Mouse (Mus musculus) hindbrain, embryonic 10.5 days (tissue): ENCODE results near the gene Foxj2. TPM values are rescaled to one million over a fixed set of nuclear protein-coding genes. Genes with fewer than 3 reads are reported as not detected.

Experiments
- DNase-seq: peaks from one replicate; pipeline ENCODE4 v3.0.0-alpha.2; 2017; ENCODE audit warnings: low spot score
- H3K27ac ChIP-seq: fragments of 300-500 bp; sonication (generic); 2 replicates; pipeline ENCODE4 v1.5.1; 2016; ENCODE audit warnings: mild to moderate bottlenecking, moderate library complexity
- H3K27me3 ChIP-seq: fragments of 300-500 bp; sonication (generic); 2 replicates; pipeline ENCODE4 v1.6.1; 2016; ENCODE audit warnings: mild to moderate bottlenecking; ENCODE audit not compliant: poor library complexity, insufficient read depth, severe bottlenecking
- H3K36me3 ChIP-seq: fragments of 300-500 bp; sonication (generic); 2 replicates; pipeline ENCODE4 v1.6.1; 2016; ENCODE audit warnings: mild to moderate bottlenecking, moderate library complexity
- H3K4me1 ChIP-seq: fragments of 300-500 bp; sonication (generic); replicated peaks from 2 replicates; pipeline ENCODE4 v1.6.1; 2016; ENCODE audit warnings: mild to moderate bottlenecking
- H3K4me3 ChIP-seq: fragments of 300-500 bp; sonication (generic); 2 replicates; pipeline ENCODE4 v1.5.1; 2016; ENCODE audit warnings: mild to moderate bottlenecking, moderate library complexity
- H3K9me3 ChIP-seq: fragments of 300-500 bp; sonication (generic); 2 replicates; pipeline ENCODE4 v1.6.1; 2016; ENCODE audit warnings: mild to moderate bottlenecking, moderate library complexity
- WGBS: fragments of 180-500 bp; shearing (Covaris S2); methylation state at CpG from one replicate; pipeline ENCODE4 v1.1.7; 2016; 5-methylcytosine and 5-hydroxymethylcytosine counted together
- polyA plus RNA-seq: library from polyadenylated mRNA; unstranded; fragments of >200 nt; fragmentation: Nextera tagmentation; extraction: Ambion mirVana; gene quantifications from 2 replicates; pipeline ENCODE4 v1.2.1, GENCODE M21; 2016

Gene Foxj2
- polyA plus RNA-seq, 1 experiment from 2014 or later, result 3.6 TPM

DNA sequence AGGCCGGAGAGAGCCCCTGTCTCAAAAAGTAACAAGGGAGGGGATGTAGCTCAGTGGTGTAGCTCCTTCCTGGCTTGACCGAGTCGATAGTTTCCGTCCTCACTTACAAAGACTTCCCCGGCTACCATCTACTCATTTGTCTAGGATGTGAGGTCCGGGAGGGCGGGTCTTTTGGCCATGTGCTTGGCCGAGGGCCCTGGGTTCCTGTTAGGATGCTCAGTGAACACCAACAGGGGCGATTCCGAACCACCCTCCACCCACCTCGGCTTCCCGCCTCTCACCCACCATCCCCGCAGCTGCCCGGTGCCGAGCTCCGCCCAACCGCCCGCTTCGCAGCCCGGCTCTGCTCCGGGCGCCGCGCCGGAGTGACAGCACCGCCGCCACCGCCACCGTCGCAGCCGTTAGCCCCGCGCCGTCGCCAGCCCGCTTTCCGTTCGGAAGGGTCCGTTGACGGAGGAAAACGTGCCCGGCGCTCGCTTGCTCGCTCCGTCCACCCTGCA, 18.4 kb upstream of the Foxj2 start, which contains the start of gene Slc2a3:
Slc2a3 (minus strand) TSS at position 340 of the 500 bp plus-strand sequence.
- Histone ChIP-seq H3K36me3 (no peaks in the 10 kb centered on the region), H3K27ac (peak within 1 kb of the TSS; percentile 85), H3K4me1 (peaks cover 15% of the 10 kb centered on the region), H3K27me3 (peaks cover 42% of the 10 kb centered on the region), H3K4me3 (peak within 1 kb of the TSS; percentile 65), H3K9me3 (no peaks in the 10 kb centered on the region)
- DNase-seq, result no peak
- WGBS, result 1% methylated on average over 46 of the region's 46 CpGs

DNA sequence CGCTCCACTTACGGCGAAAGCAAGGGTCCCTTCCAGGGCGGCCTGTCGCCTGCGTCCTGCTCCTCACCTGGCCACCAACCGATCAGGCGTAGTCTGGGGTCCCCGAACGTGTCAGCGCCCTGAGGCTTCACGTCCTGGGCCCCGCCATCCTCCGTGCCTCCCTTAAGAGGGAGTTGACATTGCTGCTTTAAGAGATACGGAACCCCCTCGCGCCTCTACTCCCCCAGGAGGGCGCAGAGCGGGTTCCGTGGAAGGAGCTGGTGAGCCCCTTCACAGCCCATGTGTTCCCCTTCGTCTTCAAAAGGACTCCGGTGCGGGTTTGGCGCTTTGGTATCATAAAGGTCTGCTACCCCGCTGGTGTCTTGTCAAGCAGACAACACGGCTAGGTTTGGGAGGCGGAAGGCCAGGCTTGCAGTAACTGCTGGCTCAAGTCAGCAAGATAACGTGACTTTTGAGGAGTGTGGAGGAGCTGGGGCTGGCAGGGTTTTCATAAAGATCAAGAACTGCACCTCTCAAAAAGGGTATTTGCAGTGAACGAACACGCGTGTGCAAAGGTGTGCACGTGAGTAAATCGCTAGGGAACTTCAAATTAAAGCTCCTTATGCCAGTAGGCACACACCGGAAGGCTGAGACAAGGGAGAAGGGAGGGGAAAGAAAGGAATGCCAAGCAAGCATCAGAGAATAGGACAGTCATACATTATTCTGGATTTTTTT, 17.8 kb upstream of the Foxj2 start:
- peak overlapping the region; percentile 65 for H3K4me3 ChIP-seq
- peaks cover 42% of the 10 kb centered on the region for H3K27me3 ChIP-seq
- no peaks in the 10 kb centered on the region for H3K36me3 ChIP-seq
- peak overlapping the region; percentile 85 for H3K27ac ChIP-seq
- H3K4me1 ChIP-seq, result peaks cover 15% of the 10 kb centered on the region
- DNase-seq, result peak; percentile 73
- H3K9me3 ChIP-seq, result no peaks in the 10 kb centered on the region
- 3% methylated on average over 34 of the region's 34 CpGs for WGBS

DNA sequence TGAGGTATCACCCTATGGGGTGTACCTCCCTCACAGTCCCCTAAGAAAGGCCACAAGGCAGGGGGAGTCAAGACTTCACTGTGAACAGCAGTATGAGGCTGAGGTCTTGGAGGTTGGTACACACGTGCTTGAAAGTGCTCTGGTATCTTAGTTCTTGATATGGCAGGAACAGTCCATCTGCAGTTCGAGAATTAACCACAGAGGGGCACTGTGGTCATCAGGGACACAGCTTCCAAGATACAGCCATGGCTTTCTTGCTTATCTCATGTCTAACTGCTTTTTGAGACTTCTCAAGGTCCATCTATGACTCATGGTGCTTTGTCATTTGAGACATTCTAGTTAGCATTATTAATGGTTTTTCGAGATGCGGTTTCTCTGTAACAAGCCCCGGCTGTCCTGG, 15.3 kb upstream of the Foxj2 start:
- peak; percentile 75 for DNase-seq
- H3K4me1 ChIP-seq, result peaks cover 15% of the 10 kb centered on the region
- no peaks in the 10 kb centered on the region for H3K36me3 ChIP-seq
- no peak overlapping the region for H3K27ac ChIP-seq
- WGBS, result 30% methylated on average over 5 of the region's 5 CpGs
- peaks cover 42% of the 10 kb centered on the region for H3K27me3 ChIP-seq
- no peak overlapping the region for H3K4me3 ChIP-seq
- no peaks in the 10 kb centered on the region for H3K9me3 ChIP-seq

DNA sequence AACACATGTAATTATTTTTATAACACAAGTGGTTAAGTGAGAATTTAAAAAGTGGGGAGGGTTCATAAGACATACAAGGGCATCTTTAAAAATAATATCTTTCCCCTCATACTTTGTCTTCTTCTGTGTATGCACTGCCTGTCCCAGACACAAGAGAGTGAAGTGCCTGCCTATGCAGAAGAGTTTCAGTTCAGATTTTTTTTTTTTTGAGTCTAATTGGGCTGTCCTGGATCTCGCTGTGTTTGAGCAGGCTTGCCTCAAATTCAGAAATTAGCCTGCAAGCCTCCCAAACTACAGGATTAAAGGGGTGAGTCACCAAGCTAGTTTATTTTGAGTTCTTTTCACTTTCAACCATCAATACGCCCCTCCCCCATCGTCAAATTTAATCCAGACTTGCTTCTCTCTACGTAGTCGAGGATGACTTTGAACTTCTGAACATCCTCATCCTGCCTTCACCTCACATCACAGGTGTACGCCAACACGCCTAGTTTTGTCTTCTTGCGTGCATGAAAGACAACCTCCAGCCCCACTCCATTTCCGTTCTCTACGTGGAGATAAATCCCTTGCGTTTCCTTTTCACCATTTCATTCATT, 9.6 kb upstream of the Foxj2 start:
- Histone ChIP-seq H3K9me3 (no peaks in the 10 kb centered on the region), H3K36me3 (no peaks in the 10 kb centered on the region), H3K27ac (peak overlapping the region; percentile 96), H3K27me3 (no peaks in the 10 kb centered on the region), H3K4me3 (peak overlapping the region; percentile 80), H3K4me1 (peaks cover 12% of the 10 kb centered on the region)
- WGBS, result 0% methylated on average over 11 of the region's 11 CpGs
- DNase-seq, result no peak

DNA sequence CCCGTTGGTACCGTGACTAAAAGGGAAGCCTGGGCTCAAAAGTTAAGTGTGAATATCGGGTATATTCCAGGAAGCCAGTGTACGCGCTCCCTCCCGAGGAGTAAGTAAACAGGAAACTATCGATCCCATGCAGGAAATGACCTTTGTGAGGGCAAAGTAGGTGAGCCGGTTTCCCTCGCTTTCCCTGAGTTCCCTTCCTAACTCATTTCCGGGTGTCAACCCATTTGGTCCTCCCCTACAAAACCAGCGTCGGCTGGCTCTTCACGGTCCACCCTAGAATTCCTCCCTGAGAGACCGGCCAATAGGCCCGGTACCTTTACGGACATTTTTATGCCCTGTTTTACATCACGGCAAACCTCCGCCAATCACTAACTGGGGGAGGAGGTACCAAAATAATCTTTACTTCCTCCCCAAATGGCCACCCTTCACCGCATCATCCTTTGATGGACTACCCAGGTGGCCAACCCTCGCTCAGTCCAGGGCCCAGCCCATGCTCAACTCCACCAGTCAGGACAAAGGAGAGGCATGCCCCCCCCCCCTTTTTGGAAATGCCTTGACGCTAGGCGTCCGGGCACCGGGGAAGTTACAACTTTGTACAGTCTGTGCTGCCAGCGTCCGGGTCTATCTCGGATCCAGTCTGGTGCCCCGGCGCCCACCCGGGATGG, 9.0 kb upstream of the Foxj2 start:
- H3K36me3 ChIP-seq, result no peaks in the 10 kb centered on the region
- under 1% methylated on average over 30 of the region's 30 CpGs for WGBS
- peak; percentile 97 for DNase-seq
- peak overlapping the region; percentile 80 for H3K4me3 ChIP-seq
- H3K27me3 ChIP-seq, result no peaks in the 10 kb centered on the region
- peaks cover 12% of the 10 kb centered on the region for H3K4me1 ChIP-seq
- peak overlapping the region; percentile 96 for H3K27ac ChIP-seq
- no peaks in the 10 kb centered on the region for H3K9me3 ChIP-seq

DNA sequence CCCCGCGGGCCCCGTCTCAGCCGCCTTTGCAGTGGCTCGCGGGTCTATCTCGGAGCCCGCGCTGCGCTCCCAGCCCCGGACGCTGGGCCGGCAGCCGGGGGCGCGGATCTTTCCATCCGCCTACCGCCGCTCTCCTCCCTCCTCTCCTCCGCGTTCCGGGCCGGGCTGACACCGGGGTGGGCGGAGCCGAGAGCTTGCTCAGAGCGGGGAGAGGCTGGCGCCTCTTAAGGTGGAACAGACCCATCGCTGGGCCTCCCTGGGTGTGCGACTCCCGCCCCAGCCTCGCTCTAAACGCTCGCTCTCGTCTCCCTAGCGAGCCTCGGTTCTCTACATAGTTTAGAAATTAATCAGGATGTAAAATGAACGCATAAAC, 8.4 kb upstream of the Foxj2 start:
- DNase-seq, result peak; percentile 90
- H3K9me3 ChIP-seq, result no peaks in the 10 kb centered on the region
- H3K4me3 ChIP-seq, result peak overlapping the region; percentile 80
- under 1% methylated on average over 38 of the region's 38 CpGs for WGBS
- peak overlapping the region; percentile 96 for H3K27ac ChIP-seq
- H3K36me3 ChIP-seq, result no peaks in the 10 kb centered on the region
- H3K27me3 ChIP-seq, result no peaks in the 10 kb centered on the region
- H3K4me1 ChIP-seq, result peaks cover 12% of the 10 kb centered on the region

DNA sequence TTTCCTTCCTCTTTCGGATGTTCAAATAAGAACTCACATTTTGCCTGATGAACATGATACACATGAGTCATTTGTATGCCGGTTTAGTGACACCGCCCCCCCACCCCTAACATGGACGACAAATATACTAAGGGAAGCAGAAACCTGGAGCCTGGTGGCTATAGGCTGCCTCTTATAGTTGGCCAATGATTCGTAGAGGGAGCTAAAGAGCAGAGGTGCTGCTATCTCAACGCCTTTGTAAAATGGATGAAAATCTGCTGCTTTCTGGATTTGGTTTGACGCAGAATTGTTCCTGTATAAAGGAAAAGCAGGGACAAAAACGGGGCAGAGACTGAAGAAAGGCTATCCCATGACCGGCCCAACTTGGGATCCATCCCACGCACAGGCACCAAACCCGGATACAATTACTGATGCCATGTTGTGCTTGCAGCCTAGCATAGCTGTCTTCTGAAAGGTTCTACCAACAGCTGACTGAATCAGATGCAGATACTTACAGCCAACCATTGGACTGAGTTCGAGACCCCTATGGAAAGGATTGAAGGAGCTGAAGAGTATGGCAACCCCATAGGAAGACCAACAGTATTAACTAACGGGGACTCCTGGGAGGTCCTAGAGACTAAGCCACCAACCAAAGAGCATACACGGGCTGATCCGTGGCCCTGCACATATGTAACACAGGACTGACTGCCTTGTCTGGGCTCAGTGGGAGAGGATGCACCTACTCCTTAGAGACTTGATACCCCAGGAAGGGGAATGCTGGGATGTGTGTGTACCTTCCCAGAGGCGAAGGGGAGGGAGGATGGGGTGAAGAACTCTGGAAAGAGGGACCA, 7.7 kb upstream of the Foxj2 start:
- Histone ChIP-seq H3K27me3 (no peaks in the 10 kb centered on the region), H3K9me3 (no peaks in the 10 kb centered on the region), H3K36me3 (no peaks in the 10 kb centered on the region), H3K4me1 (peaks cover 12% of the 10 kb centered on the region), H3K27ac (peak overlapping the region; percentile 96), H3K4me3 (peak overlapping the region; percentile 80)
- DNase-seq, result peak; percentile 59
- 29% methylated on average over 16 of the region's 16 CpGs for WGBS

DNA sequence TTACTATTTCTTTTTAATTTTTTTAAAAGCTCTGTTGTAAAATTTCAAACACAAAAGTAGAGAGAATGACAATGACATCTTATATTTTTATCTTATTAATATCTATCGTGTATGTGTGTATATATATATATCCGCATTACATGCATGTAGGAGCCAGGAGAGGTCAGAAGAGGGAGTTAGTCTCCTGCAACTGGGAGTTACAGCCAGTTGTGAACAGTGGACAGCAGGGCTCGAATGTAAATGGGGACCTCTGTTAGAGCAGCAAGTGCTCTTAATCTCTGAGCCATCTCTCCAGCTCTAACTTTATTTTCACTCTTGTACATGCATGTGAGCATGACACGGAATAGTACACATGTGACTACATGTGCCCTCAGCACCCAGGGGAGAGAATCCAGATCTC, 7.0 kb upstream of the Foxj2 start:
- no peak overlapping the region for H3K4me3 ChIP-seq
- H3K36me3 ChIP-seq, result no peaks in the 10 kb centered on the region
- no peaks in the 10 kb centered on the region for H3K9me3 ChIP-seq
- no peaks in the 10 kb centered on the region for H3K27me3 ChIP-seq
- DNase-seq, result no peak
- 89% methylated on average over 4 of the region's 4 CpGs for WGBS
- H3K4me1 ChIP-seq, result peaks cover 12% of the 10 kb centered on the region
- no peak overlapping the region for H3K27ac ChIP-seq

DNA sequence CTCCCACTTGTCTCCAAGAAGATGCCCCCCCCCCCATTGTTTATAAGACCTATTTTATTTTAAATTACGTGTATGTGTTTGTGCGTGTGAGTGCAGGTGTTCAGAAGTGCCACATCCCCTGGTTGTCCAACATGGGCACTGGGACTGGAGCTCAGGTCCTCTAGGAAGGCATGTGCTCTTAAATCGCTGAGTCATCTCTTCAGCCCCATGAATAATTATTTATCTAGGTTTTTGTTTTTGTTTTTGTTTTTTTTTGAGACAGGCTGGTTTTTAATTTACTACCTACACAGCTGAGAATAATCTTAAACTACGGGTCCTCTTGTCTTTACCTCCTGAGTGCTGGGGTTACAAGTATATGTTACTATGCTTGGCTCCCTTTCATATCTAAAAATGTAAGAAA, 6.1 kb upstream of the Foxj2 start:
- H3K4me1 ChIP-seq, result peaks cover 12% of the 10 kb centered on the region
- H3K4me3 ChIP-seq, result no peak overlapping the region
- DNase-seq, result no peak
- H3K27ac ChIP-seq, result no peak overlapping the region
- H3K27me3 ChIP-seq, result peaks cover 7% of the 10 kb centered on the region
- H3K36me3 ChIP-seq, result no peaks in the 10 kb centered on the region
- WGBS, result 88% methylated on average over 4 of the region's 4 CpGs
- H3K9me3 ChIP-seq, result no peaks in the 10 kb centered on the region

DNA sequence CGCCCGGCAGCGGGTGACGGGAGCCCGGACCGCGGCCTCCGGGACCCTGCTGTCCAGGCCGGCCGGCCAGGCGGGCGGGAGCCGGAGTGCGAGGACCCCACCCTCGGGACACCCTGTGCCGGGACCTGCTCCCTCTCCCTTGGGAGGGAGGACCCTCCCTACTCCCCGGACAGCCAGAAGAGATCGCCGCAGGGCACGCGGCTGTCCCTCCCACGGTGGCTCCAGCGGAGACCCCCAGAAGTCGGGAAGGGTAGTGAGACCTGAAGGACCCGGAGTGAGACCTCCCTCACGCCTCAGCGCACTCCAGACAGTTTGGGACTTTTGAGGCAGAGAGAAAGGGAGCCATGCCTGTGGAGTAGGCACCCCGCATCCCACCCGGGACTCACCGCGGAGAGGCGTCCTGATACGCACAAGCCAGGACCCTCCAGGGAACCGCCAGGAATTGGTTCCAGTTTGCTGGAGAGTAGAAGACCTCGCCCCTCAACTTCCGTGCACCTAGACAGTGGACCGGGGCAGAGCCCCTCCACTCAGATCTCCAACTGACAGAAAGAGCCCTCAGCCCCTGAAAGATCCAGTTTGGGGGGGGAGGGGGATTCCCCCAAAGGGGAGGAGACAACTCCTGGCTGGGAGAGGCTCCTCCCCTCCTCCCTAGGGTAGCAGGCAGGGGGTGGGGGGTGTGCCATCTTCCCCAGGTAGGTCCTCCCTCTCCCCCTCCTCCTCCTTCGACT, 521 bp downstream of the Foxj2 start:
- Histone ChIP-seq H3K4me1 (peaks cover 29% of the 10 kb centered on the region), H3K36me3 (no peaks in the 10 kb centered on the region), H3K27me3 (peaks cover 20% of the 10 kb centered on the region), H3K9me3 (no peaks in the 10 kb centered on the region), H3K4me3 (peak overlapping the region; percentile 86), H3K27ac (peak overlapping the region; percentile 92)
- peak; percentile 56 for DNase-seq
- WGBS, result under 1% methylated on average over 38 of the region's 38 CpGs

DNA sequence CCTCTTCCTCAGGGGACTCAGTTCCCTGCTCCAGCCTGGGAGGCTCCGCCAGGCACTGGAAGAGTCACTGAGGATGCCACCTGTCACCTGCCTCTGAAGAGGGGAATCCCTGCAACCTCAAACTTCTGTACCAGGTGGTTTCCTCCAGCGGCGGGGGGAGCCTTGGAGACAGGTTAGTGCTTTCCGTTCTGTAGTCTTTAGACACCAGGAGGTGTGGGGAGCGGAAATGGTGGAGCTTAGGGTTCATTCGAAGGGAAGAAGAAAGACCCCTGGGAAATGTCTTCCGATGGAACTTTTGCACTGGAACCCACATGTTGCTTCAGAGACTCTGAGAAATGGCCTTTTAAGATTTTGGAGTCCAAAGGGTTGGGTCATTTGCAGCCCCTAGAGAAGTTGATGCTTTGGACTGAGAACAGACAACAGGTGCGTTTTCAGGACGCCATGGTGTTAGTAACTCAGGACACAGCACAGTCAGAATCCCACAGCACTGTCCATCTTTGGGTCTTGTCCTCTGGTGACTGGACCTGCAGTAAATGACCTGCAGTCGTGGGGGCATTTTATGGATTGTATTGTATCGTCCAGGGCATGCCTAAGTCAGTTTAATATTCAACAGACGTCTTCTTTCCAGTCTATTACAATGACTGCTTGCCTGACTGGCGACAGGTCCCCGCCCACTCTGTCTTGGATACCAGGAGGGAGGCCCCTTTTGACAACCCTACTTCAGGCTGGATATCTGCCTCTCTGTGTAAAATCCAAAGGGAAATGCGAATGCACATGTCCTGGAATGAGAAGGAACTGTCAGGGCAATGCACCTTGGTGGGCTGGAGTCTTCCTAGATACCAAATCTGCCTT, 1.3 kb downstream of the Foxj2 start:
- Histone ChIP-seq H3K36me3 (no peaks in the 10 kb centered on the region), H3K27me3 (peaks cover 23% of the 10 kb centered on the region), H3K27ac (peak overlapping the region; percentile 92; the same call in 1 of the 2 replicates), H3K4me1 (peaks cover 37% of the 10 kb centered on the region), H3K9me3 (no peaks in the 10 kb centered on the region), H3K4me3 (peak overlapping the region; percentile 86)
- DNase-seq, result peak; percentile 12
- WGBS, result 27% methylated on average over 15 of the region's 15 CpGs
